Mouse (Mus musculus) heart, embryonic 11.5 days (tissue): Measurements from ENCODE around the gene Bicdl1. TPM values are rescaled to one million over a fixed set of nuclear protein-coding genes. Genes with fewer than 3 reads are reported as not detected.

Source experiments
- ATAC-seq: fragments of 200-750 bp; cut with Nextera tagmentation; replicated peaks from 2 replicates; pipeline ENCODE4 v1.8.0; 2017; ENCODE audit warnings: moderate library complexity; ENCODE audit not compliant: insufficient number of reproducible peaks, low FRiP score, low TSS enrichment
- H3K27ac ChIP-seq: fragments of 300-500 bp; sonication (generic); 2 replicates; pipeline ENCODE4 v1.5.1; 2014; ENCODE audit warnings: mild to moderate bottlenecking, low read depth, low read length
- H3K27me3 ChIP-seq: fragments of 300-500 bp; sonication (generic); 2 replicates; pipeline ENCODE4 v1.6.1; 2014; ENCODE audit warnings: mild to moderate bottlenecking, low read length, mixed read lengths; ENCODE audit not compliant: control insufficient read depth, insufficient read depth
- H3K36me3 ChIP-seq: fragments of 300-500 bp; sonication (generic); 2 replicates; pipeline ENCODE4 v1.6.1; 2014; ENCODE audit warnings: mild to moderate bottlenecking, low read length, moderate library complexity, mixed read lengths; ENCODE audit not compliant: control insufficient read depth, insufficient read depth
- H3K4me1 ChIP-seq: fragments of 300-500 bp; sonication (generic); 2 replicates; pipeline ENCODE4 v1.6.1; 2014; ENCODE audit warnings: low read length; ENCODE audit not compliant: control insufficient read depth, insufficient read depth
- H3K4me2 ChIP-seq: fragments of 300-500 bp; sonication (generic); 2 replicates; pipeline ENCODE4 v1.6.1; 2014; ENCODE audit warnings: mild to moderate bottlenecking, moderate library complexity
- H3K4me3 ChIP-seq: fragments of 300-500 bp; sonication (generic); 2 replicates; pipeline ENCODE4 v1.5.1; 2014; ENCODE audit warnings: low read depth, low read length
- H3K9ac ChIP-seq: fragments of 300-500 bp; sonication (generic); 2 replicates; pipeline ENCODE4 v1.6.1; 2014; ENCODE audit warnings: mild to moderate bottlenecking, low read depth, low read length, moderate library complexity
- H3K9me3 ChIP-seq: fragments of 300-500 bp; sonication (generic); replicated peaks from 2 replicates; pipeline ENCODE4 v1.6.1; 2016; ENCODE audit warnings: low read length; ENCODE audit not compliant: control insufficient read depth
- WGBS: fragments of 180-500 bp; shearing (Covaris S2); extraction: QIAGEN DNeasy Blood & Tissue Kit; methylation state at CpG from one replicate; pipeline ENCODE4 v1.1.7; 2014; ENCODE audit not compliant: insufficient replicate concordance; 5-methylcytosine and 5-hydroxymethylcytosine counted together
- polyA plus RNA-seq: library from polyadenylated mRNA; unstranded; fragments of >200 nt; fragmentation: Nextera tagmentation; extraction: Ambion mirVana; gene quantifications from 2 replicates; pipeline ENCODE4 v1.2.1, GENCODE M21; 2014

Bicdl1 gene
- polyA plus RNA-seq, 1 experiment from 2014 or later, result 6.6 TPM

DNA sequence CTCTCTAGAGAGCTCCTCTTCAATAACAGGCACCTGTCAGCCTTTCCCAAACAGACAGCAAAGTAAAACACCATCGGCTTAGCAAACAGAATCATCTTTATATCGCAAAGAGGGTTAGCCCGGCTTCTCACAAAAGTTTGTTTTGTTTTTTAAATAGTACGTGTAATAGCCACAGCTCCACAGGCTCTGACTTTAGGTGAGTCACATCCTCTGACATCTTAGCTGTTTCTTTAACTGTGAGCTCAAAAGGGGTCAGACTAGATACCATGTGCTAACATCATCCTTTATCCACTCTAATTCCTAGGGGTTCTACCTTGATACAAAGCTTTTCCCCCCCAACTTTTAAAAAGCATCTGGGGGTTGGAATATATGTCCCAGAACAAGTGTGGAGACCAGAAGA is 21.2 kb downstream of the Bicdl1 start:
- H3K4me2 ChIP-seq, result no peak overlapping the region
- WGBS, result 79% methylated on average over 4 of the region's 4 CpGs
- no peaks in the 10 kb centered on the region for H3K27me3 ChIP-seq
- no peak for ATAC-seq
- H3K27ac ChIP-seq, result no peak overlapping the region
- no peaks in the 10 kb centered on the region for H3K36me3 ChIP-seq
- H3K9me3 ChIP-seq, result no peaks in the 10 kb centered on the region
- H3K9ac ChIP-seq, result no peak overlapping the region
- H3K4me1 ChIP-seq, result no peaks in the 10 kb centered on the region
- H3K4me3 ChIP-seq, result no peak overlapping the region

DNA sequence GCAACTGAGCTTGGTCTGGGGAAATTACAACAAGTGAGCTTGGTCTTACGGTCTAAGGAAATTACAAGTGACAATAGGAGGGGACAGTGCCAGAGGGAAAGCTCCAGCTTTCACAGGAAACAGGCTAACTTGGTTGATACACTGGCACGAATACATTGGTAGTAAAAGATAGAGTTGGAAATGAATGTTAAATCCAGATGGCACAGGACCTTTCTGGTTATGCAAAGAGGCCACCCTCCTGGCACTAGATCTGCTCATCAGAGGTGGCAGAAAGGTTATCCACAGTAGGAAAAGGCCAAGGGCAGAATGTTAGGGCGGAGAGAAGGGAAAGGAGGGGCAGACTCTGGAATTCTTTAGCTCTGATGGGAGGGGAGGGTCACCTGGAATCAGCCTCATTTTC is 22.5 kb downstream of the Bicdl1 start:
- 51% methylated on average over 3 of the region's 3 CpGs for WGBS
- no peak for ATAC-seq

DNA sequence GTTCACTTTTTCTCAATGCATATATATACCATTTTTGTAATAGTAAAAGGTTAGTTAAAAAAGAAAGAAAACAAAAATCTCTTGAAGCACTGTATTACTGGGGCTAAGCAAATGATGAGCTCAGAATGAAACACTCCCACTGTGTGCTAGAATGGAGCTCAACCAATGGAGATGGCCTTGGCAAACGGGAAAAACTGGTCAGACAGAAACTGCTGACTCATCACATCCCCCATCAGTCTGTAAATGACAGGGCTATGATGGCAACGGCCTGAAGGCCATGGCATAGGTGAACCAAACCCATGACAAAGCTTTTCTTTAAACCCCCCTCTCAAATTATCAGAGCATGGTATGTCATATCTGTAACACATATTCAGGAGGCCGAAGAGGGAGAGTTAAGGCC is 29.4 kb downstream of the Bicdl1 start:
- Histone ChIP-seq H3K4me3 (no peak overlapping the region), H3K27me3 (no peaks in the 10 kb centered on the region), H3K4me1 (no peaks in the 10 kb centered on the region), H3K27ac (no peak overlapping the region), H3K4me2 (no peak overlapping the region), H3K9ac (no peak overlapping the region), H3K9me3 (no peaks in the 10 kb centered on the region), H3K36me3 (no peaks in the 10 kb centered on the region)
- 65% methylated on average over 3 of the region's 3 CpGs for WGBS
- no peak for ATAC-seq

More for the DNA sequence above, 22.5 kb downstream of the Bicdl1 start:
- no peaks in the 10 kb centered on the region for H3K36me3 ChIP-seq
- H3K9me3 ChIP-seq, result no peaks in the 10 kb centered on the region
- no peaks in the 10 kb centered on the region for H3K27me3 ChIP-seq
- no peaks in the 10 kb centered on the region for H3K4me1 ChIP-seq
- no peak overlapping the region for H3K4me2 ChIP-seq
- H3K9ac ChIP-seq, result no peak overlapping the region
- H3K4me3 ChIP-seq, result no peak overlapping the region
- no peak overlapping the region for H3K27ac ChIP-seq

DNA sequence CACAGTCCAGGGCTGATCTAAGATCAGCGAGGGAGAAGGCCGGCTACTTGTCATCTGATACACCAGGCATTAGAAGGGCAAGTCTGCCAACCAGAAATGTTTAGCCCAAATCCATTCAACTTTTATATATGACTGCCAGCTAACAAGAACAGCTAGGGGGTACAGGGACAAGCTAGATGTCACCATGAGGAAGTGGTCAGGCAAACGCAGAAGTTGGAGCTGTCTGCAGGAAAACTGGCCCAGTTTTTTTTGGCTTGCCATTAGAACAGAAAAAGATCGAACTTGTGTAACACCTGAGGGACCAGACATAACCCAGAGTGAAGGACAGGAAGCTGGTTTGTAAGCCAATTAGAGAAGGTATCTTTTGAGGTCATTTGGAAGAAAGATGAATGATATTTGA is 30.2 kb downstream of the Bicdl1 start:
- no peak for ATAC-seq
- Histone ChIP-seq H3K27ac (no peak overlapping the region), H3K9ac (no peak overlapping the region), H3K9me3 (no peaks in the 10 kb centered on the region), H3K27me3 (no peaks in the 10 kb centered on the region), H3K36me3 (no peaks in the 10 kb centered on the region), H3K4me1 (no peaks in the 10 kb centered on the region), H3K4me2 (no peak overlapping the region), H3K4me3 (no peak overlapping the region)
- 76% methylated on average over 4 of the region's 4 CpGs for WGBS

DNA sequence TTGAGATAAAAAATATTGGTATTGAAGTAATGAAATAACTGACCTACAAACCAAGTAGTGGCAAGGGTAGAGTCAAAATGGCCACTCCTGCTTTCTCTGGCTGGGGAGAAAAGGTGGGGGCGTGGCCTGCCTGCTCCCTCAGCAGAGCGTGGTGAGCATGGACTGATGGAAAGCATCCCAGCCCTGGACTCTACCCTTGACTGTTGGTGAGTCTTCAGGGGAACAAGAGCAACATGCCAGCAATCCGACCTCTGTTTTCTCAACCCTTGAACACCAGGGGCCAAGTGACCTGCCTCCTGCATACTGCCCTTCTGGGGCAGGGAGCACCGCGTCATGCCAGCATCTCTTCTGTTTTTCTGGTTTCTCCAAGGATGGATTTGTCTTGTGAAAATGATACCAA is 34.6 kb downstream of the Bicdl1 start:
- Histone ChIP-seq H3K4me1 (no peaks in the 10 kb centered on the region), H3K36me3 (no peaks in the 10 kb centered on the region), H3K4me2 (no peak overlapping the region), H3K9me3 (no peaks in the 10 kb centered on the region), H3K27me3 (no peaks in the 10 kb centered on the region), H3K27ac (no peak overlapping the region), H3K9ac (no peak overlapping the region), H3K4me3 (no peak overlapping the region)
- no peak for ATAC-seq
- 74% methylated on average over 5 of the region's 5 CpGs for WGBS

DNA sequence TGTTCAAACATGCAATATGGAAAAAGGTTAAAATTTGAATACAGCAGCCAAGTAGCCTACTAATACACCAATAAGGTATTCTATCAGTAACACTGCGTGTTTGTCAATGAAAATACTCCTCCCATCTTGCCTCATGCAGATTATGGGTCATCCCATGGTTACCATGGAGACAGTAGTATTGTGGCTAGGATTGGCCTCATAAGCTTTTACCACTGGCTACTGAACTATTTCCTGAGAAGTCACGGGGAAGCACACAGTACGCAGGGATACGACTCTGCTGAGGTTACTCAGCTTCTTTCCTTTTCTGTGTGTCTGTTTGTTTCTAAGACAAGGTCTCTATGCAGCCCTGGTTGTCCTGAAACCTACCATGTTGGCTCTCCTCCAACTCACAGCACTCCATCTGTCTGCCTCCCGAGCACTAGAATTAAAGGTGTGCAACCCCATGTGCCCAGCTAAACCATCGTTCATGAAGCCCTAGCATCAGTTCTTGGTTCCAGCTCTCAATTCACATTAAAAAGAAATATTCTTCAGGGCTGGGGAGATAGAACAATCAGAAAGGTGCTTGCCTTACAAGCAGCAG is 36.1 kb downstream of the Bicdl1 start:
- no peaks in the 10 kb centered on the region for H3K36me3 ChIP-seq
- no peak for ATAC-seq
- H3K4me1 ChIP-seq, result no peaks in the 10 kb centered on the region
- H3K4me2 ChIP-seq, result no peak overlapping the region
- H3K4me3 ChIP-seq, result no peak overlapping the region
- no peak overlapping the region for H3K27ac ChIP-seq
- no peaks in the 10 kb centered on the region for H3K27me3 ChIP-seq
- H3K9ac ChIP-seq, result no peak overlapping the region
- no peaks in the 10 kb centered on the region for H3K9me3 ChIP-seq
- 82% methylated on average over 6 of the region's 6 CpGs for WGBS

DNA sequence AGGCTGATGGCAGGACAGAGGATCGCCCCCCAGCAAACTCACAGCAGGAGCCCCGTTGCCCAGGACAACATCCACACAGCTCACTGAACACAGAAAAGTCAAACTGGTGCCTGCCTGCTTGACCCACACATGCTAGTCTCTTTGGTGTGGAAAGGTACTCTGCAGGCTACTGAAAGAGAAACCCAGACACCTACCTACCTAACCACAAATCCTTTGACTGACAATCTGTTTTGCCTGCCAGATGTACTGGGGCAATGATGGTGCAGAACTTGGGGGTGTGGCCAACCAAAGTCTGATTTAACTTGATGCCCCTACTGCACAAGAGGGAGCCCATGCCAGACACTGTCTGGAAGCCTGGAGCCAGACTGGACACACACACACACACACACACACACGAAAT is 38.1 kb downstream of the Bicdl1 start:
- H3K4me1 ChIP-seq, result no peaks in the 10 kb centered on the region
- H3K4me2 ChIP-seq, result no peak overlapping the region
- H3K9me3 ChIP-seq, result no peaks in the 10 kb centered on the region
- no peak overlapping the region for H3K9ac ChIP-seq
- H3K36me3 ChIP-seq, result no peaks in the 10 kb centered on the region
- no peaks in the 10 kb centered on the region for H3K27me3 ChIP-seq
- 60% methylated on average over 3 of the region's 3 CpGs for WGBS
- no peak for ATAC-seq
- H3K27ac ChIP-seq, result no peak overlapping the region
- H3K4me3 ChIP-seq, result no peak overlapping the region

DNA sequence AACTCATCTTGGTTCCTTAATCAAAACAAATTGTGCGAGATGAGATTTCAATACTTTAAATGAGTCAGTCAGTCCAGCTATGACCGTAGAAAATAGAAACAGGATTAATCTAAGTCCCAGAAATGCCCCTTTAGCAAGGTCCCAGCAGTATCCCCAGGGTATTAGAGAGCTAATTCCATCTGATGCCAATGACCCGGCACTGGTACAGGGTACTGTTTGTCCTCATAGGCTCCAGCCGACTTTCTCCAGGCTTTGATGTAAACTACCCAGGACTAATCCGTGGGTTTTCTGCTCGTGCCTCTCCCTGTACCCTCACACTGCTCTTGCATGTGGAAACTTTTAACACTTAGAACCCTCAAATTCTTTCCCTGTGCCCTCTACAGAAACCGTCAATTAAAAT is 44.7 kb downstream of the Bicdl1 start:
- Histone ChIP-seq H3K4me1 (no peaks in the 10 kb centered on the region), H3K36me3 (no peaks in the 10 kb centered on the region), H3K9me3 (no peaks in the 10 kb centered on the region), H3K4me3 (no peak overlapping the region), H3K27me3 (no peaks in the 10 kb centered on the region), H3K4me2 (no peak overlapping the region), H3K9ac (no peak overlapping the region), H3K27ac (no peak overlapping the region)
- ATAC-seq, result no peak
- WGBS, result 66% methylated on average over 7 of the region's 7 CpGs

DNA sequence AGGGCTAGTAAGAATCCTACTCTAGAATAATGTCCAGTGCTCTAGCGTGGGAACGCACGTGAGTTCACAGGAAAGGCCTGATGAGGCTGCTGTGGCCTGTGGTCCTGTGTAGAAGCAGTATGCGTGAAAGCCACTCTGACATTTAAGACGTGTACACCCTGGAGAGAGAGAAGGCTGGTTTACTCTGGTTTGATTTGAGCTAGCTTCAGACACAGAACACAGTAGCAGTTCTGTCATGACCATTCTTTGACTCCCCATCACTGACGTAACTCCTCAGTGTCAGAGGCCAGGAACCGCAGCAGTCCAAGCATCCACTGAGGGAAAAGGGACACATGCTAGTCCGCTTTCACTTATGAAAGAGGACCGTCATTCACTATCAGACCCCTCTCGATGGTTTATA is 46.3 kb downstream of the Bicdl1 start:
- Histone ChIP-seq H3K36me3 (no peaks in the 10 kb centered on the region), H3K4me2 (no peak overlapping the region), H3K27ac (no peak overlapping the region), H3K4me3 (no peak overlapping the region), H3K4me1 (no peaks in the 10 kb centered on the region), H3K9me3 (no peaks in the 10 kb centered on the region), H3K9ac (no peak overlapping the region), H3K27me3 (no peaks in the 10 kb centered on the region)
- WGBS, result 82% methylated on average over 10 of the region's 10 CpGs
- ATAC-seq, result no peak
